Mouse (Mus musculus) cerebellum, adult 2 months (tissue): ENCODE results near the gene Atf7ip.

Experiments
- CTCF ChIP-seq: fragments of 200-500 bp; IDR thresholded peaks from 2 replicates; pipeline ENCODE4 v1.5.1; 2011; ENCODE audit warnings: low read depth, mild to moderate bottlenecking, control low read depth, low read length, moderate library complexity, borderline replicate concordance; ENCODE audit not compliant: insufficient read depth
- POLR2A ChIP-seq: fragments of 200-500 bp; IDR thresholded peaks from 2 replicates; pipeline ENCODE4 v1.6.1; 2011; ENCODE audit warnings: low read length, control low read depth, borderline replicate concordance; ENCODE audit not compliant: insufficient read depth

GRCm38 (mm10) chr6:136472779-136473178 is 33.2 kb upstream of the Atf7ip start:
- no peak for TF ChIP-seq CTCF
- no peak for TF ChIP-seq POLR2A
